Mouse (Mus musculus) myocyte (in vitro differentiated cells): Measurements from ENCODE around the gene Tead2.

Experiments used
- CEBPB ChIP-seq: IDR thresholded peaks from 2 replicates; pipeline ENCODE4 v1.6.1; 2011; ENCODE audit warnings: mild to moderate bottlenecking, moderate library complexity; ENCODE audit not compliant: poor library complexity, insufficient read depth, severe bottlenecking
- E2F4 ChIP-seq: IDR thresholded peaks from one replicate; pipeline ENCODE4 v1.6.1; 2011; ENCODE audit warnings: mild to moderate bottlenecking, control low read depth, moderate library complexity; ENCODE audit not compliant: insufficient read depth
- MYOD1 ChIP-seq, 3 experiments: IDR thresholded peaks; one replicate each; pipeline ENCODE4 v1.6.1; 2011; ENCODE audit warnings: control low read depth in 2 of 3, low read depth in 2 of 3, mild to moderate bottlenecking in 2 of 3, moderate library complexity in 1 of 3; ENCODE audit not compliant: insufficient read length in 2 of 3, control insufficient read depth in 1 of 3
- POLR2A ChIP-seq: IDR thresholded peaks from one replicate; pipeline ENCODE4 v1.6.1; 2011; ENCODE audit warnings: low read depth, mild to moderate bottlenecking, control low read depth, moderate library complexity; ENCODE audit not compliant: insufficient read length
- POLR2AphosphoS2 ChIP-seq: IDR thresholded peaks from one replicate; pipeline ENCODE4 v1.6.1; 2011; ENCODE audit warnings: low read depth, control low read depth; ENCODE audit not compliant: insufficient read length
- REST ChIP-seq: IDR thresholded peaks from one replicate; pipeline ENCODE4 v1.6.1; 2011; ENCODE audit warnings: mild to moderate bottlenecking, control low read depth, moderate library complexity; ENCODE audit not compliant: insufficient read depth, insufficient read length
- TCF12 ChIP-seq: IDR thresholded peaks from one replicate; pipeline ENCODE4 v1.6.1; 2011; ENCODE audit warnings: mild to moderate bottlenecking, control low read depth; ENCODE audit not compliant: poor library complexity, insufficient read depth, severe bottlenecking
- USF1 ChIP-seq: IDR thresholded peaks from one replicate; pipeline ENCODE4 v1.6.1; 2011; ENCODE audit warnings: low read depth, mild to moderate bottlenecking, control low read depth, moderate library complexity

DNA sequence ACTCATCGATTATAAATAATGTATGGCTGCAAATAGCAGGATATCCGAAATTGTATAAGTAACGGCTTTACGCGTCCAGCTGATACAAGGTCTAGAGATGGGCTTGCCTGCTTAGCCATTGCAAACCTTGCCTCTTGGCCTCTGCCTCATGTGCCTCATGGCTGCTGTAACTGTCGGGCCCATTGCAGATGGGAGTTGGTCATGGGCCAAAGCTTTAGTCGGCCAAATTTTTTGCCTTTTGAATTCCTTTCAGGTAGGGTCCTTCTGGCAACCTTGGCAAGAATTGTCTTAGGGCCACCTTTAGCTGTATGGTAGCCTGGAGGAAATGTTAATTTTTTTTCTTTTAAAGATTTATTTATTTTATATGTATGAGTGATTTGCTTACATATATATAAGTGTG is 9.3 kb downstream of the Tead2 start:
- TF ChIP-seq CEBPB: no peak
- TF ChIP-seq POLR2A: no peak
- TF ChIP-seq TCF12: no peak
- TF ChIP-seq POLR2AphosphoS2: no peak
- no peak for TF ChIP-seq E2F4
- no peak for TF ChIP-seq MYOD1 (IDR thresholded peaks at IDR 0.05; ENCODE audit: control insufficient read depth in 1 of 3, insufficient read length in 2 of 3, low read depth in 2 of 3)
- no peak for TF ChIP-seq USF1
- no peak for TF ChIP-seq REST
